Mouse (Mus musculus): ENCODE measurements at regions not wholly inside any gene's neighbourhood (a gene's known extent, or its start where the extent isn't known, plus 50 kb on each side); places are given as distances from the start of the nearest gene placed in this dataset.
A peak's percentile ranks its signal among the peaks of the same experiment; 100 is the strongest.
"Not testable (repeated sequence)": the region's sequence is repeated elsewhere in the genome, so short reads cannot be mapped to it uniquely, and the experiment has no call there.

- Histone ChIP-seq H3K9ac (replicated peaks; ENCODE audit: low read length, poor library complexity, severe bottlenecking) (no peak overlapping the region), H3K9me3 (ENCODE audit: low read length) (no peaks in the 10 kb centered on the region), H3K36me3 (ENCODE audit: insufficient read depth, low read length) (no peaks in the 10 kb centered on the region), H3K4me2 (ENCODE audit: low read depth, low read length, poor library complexity, severe bottlenecking) (no peak overlapping the region), H3K4me1 (ENCODE audit: insufficient read depth, low read length) (no peaks in the 10 kb centered on the region), H3K27ac (ENCODE audit: low read depth, low read length) (no peak overlapping the region), H3K27me3 (ENCODE audit: insufficient read depth, low read length) (no peaks in the 10 kb centered on the region), H3K4me3 (ENCODE audit: low read depth, low read length) (no peak overlapping the region)
- ATAC-seq (ENCODE audit: low FRiP score) (no peak), DNase-seq (ENCODE audit: low spot score) (no peak)
- TF ChIP-seq CTCF (IDR thresholded peaks at IDR 0.05) = no peak
Observed at GRCm38 (mm10) chr17:91631915-91632314, 539.0 kb upstream of the Nrxn1 start.

GRCm38 (mm10) chr17:91614175-91614574, 521.3 kb upstream of the Nrxn1 start:
- not testable (repeated sequence) for H3K4me3 ChIP-seq (ENCODE audit: low read depth, low read length); H3K4me2 ChIP-seq (ENCODE audit: low read depth, low read length, poor library complexity, severe bottlenecking); H3K27ac ChIP-seq (ENCODE audit: low read depth, low read length); H3K27me3 ChIP-seq (ENCODE audit: insufficient read depth, low read length); ATAC-seq (ENCODE audit: low FRiP score); H3K9me3 ChIP-seq (ENCODE audit: low read length); H3K4me1 ChIP-seq (ENCODE audit: insufficient read depth, low read length); H3K9ac ChIP-seq (replicated peaks; ENCODE audit: low read length, poor library complexity, severe bottlenecking); DNase-seq (ENCODE audit: low spot score); H3K36me3 ChIP-seq (ENCODE audit: insufficient read depth, low read length)
- WGBS = 87% methylated on average over 5 of the region's 5 CpGs

GRCm38 (mm10) chr17:91589120-91589519, 496.2 kb upstream of the Nrxn1 start:
- no peak for TF ChIP-seq CTCF (IDR thresholded peaks at IDR 0.05)
- DNase-seq (ENCODE audit: low spot score) (no peak), ATAC-seq (ENCODE audit: low FRiP score) (no peak)
- no peaks in the 10 kb centered on the region for H3K9me3 ChIP-seq (ENCODE audit: low read length)
- H3K4me2 ChIP-seq (ENCODE audit: low read depth, low read length, poor library complexity, severe bottlenecking) = no peak overlapping the region
- no peak overlapping the region for H3K27ac ChIP-seq (ENCODE audit: low read depth, low read length)
- no peaks in the 10 kb centered on the region for H3K36me3 ChIP-seq (ENCODE audit: insufficient read depth, low read length)
- H3K4me1 ChIP-seq (ENCODE audit: insufficient read depth, low read length) = no peaks in the 10 kb centered on the region
- H3K4me3 ChIP-seq (ENCODE audit: low read depth, low read length) = no peak overlapping the region
- H3K9ac ChIP-seq (replicated peaks; ENCODE audit: low read length, poor library complexity, severe bottlenecking) = no peak overlapping the region
- H3K27me3 ChIP-seq (ENCODE audit: insufficient read depth, low read length) = no peaks in the 10 kb centered on the region

- not testable (repeated sequence) for H3K9me3 ChIP-seq (ENCODE audit: low read length); DNase-seq (ENCODE audit: low spot score); H3K4me3 ChIP-seq (ENCODE audit: low read depth, low read length); H3K27me3 ChIP-seq (ENCODE audit: insufficient read depth, low read length); H3K36me3 ChIP-seq (ENCODE audit: insufficient read depth, low read length); H3K27ac ChIP-seq (ENCODE audit: low read depth, low read length); H3K4me1 ChIP-seq (ENCODE audit: insufficient read depth, low read length); H3K9ac ChIP-seq (replicated peaks; ENCODE audit: low read length, poor library complexity, severe bottlenecking); ATAC-seq (ENCODE audit: low FRiP score); H3K4me2 ChIP-seq (ENCODE audit: low read depth, low read length, poor library complexity, severe bottlenecking)
- 83% methylated on average over 5 of the region's 9 CpGs for WGBS
Observed at GRCm38 (mm10) chr17:91551058-91551691, 458.3 kb upstream of the Nrxn1 start.

GRCm38 (mm10) chr17:91531488-91531887, 438.6 kb upstream of the Nrxn1 start:
- ATAC-seq (ENCODE audit: low FRiP score) = no peak
- WGBS = 91% methylated on average over 1 of the region's 1 CpGs
- no peak for TF ChIP-seq CTCF (IDR thresholded peaks at IDR 0.05)

GRCm38 (mm10) chr17:91517256-91517655, 424.4 kb upstream of the Nrxn1 start:
- peak; percentile 1 for DNase-seq (ENCODE audit: low spot score)
- TF ChIP-seq CTCF (IDR thresholded peaks at IDR 0.05) = no peak
- ATAC-seq (ENCODE audit: low FRiP score) = no peak
- H3K9me3 ChIP-seq (ENCODE audit: low read length) = no peaks in the 10 kb centered on the region
- no peak overlapping the region for H3K9ac ChIP-seq (replicated peaks; ENCODE audit: low read length, poor library complexity, severe bottlenecking)
- H3K36me3 ChIP-seq (ENCODE audit: insufficient read depth, low read length) = no peaks in the 10 kb centered on the region
- no peaks in the 10 kb centered on the region for H3K4me1 ChIP-seq (ENCODE audit: insufficient read depth, low read length)
- H3K27me3 ChIP-seq (ENCODE audit: insufficient read depth, low read length) = no peaks in the 10 kb centered on the region
- H3K4me3 ChIP-seq (ENCODE audit: low read depth, low read length) = no peak overlapping the region
- H3K4me2 ChIP-seq (ENCODE audit: low read depth, low read length, poor library complexity, severe bottlenecking) = no peak overlapping the region
- no peak overlapping the region for H3K27ac ChIP-seq (ENCODE audit: low read depth, low read length)

More at GRCm38 (mm10) chr17:91531488-91531887, 438.6 kb upstream of the Nrxn1 start:
- H3K4me2 ChIP-seq (ENCODE audit: low read depth, low read length, poor library complexity, severe bottlenecking) = no peak overlapping the region
- no peaks in the 10 kb centered on the region for H3K27me3 ChIP-seq (ENCODE audit: insufficient read depth, low read length)
- no peaks in the 10 kb centered on the region for H3K9me3 ChIP-seq (ENCODE audit: low read length)
- no peak overlapping the region for H3K27ac ChIP-seq (ENCODE audit: low read depth, low read length)
- H3K4me1 ChIP-seq (ENCODE audit: insufficient read depth, low read length) = no peaks in the 10 kb centered on the region
- DNase-seq (ENCODE audit: low spot score) = no peak
- no peaks in the 10 kb centered on the region for H3K36me3 ChIP-seq (ENCODE audit: insufficient read depth, low read length)
- no peak overlapping the region for H3K4me3 ChIP-seq (ENCODE audit: low read depth, low read length)
- no peak overlapping the region for H3K9ac ChIP-seq (replicated peaks; ENCODE audit: low read length, poor library complexity, severe bottlenecking)

Data from midbrain, postnatal 0 days (tissue).